Mouse (Mus musculus): ENCODE measurements around the gene Gm136.
"Not testable (repeated sequence)": the region's sequence is repeated elsewhere in the genome, so short reads cannot be mapped to it uniquely, and the experiment has no call there.

DNA sequence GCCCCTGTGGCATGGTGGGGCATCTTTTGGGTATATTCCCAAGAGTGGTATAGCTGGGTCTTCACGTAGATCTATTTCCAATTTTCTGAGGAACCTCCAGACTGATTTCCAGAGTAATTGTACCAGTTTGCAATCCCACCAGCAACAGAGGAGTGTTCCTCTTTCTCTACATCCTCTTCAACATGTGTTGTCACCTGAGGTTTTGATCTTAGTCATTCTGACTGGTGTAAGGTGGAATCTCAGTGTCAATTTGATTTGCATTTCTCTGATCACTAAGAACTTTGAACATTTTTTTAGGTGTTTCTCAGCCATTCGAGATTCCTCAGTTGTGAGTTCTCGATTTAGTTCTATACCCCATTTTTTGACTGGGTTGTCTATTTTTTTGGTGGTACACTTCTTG is 30.4 kb downstream of the Gm136 start:
- TF ChIP-seq TAL1, GATA1 (IDR thresholded peaks at IDR 0.05; ENCODE audit: low read length): not testable (repeated sequence)

Data from erythroblast, embryonic 14.5 days (primary cell).